Mouse (Mus musculus): ENCODE measurements around the gene Phf21a. TPM values are rescaled to one million over a fixed set of nuclear protein-coding genes. Genes with fewer than 3 reads are reported as not detected.

The Phf21a gene
- total RNA-seq, 1 experiment from 2014 or later, result 95.3 TPM

- DNase-seq, result no peak
These were observed 89.3 kb downstream of the Phf21a start for GRCm38 (mm10) chr2:92182146-92182756.

GRCm38 (mm10) chr2:92182981-92183501 lies 90.1 kb downstream of the Phf21a start:
- peak; percentile 63 for DNase-seq

GRCm38 (mm10) chr2:92183613-92184076 lies 90.7 kb downstream of the Phf21a start:
- DNase-seq, result peak; percentile 93

- DNase-seq, result peak; percentile 46
These were observed 91.4 kb downstream of the Phf21a start for GRCm38 (mm10) chr2:92184077-92184921.

GRCm38 (mm10) chr2:92185062-92185765 lies 92.3 kb downstream of the Phf21a start:
- DNase-seq, result peak; percentile 43

GRCm38 (mm10) chr2:92185766-92186450 lies 93.0 kb downstream of the Phf21a start:
- DNase-seq, result no peak

GRCm38 (mm10) chr2:92187061-92187460 lies 94.1 kb downstream of the Phf21a start:
- no peak for DNase-seq

GRCm38 (mm10) chr2:92188744-92189143 lies 95.8 kb downstream of the Phf21a start:
- no peak for DNase-seq

GRCm38 (mm10) chr2:92190960-92191359 lies 98.0 kb downstream of the Phf21a start:
- DNase-seq, result no peak

- no peak for DNase-seq
These were observed 99.1 kb downstream of the Phf21a start for GRCm38 (mm10) chr2:92191826-92192581.

- DNase-seq, result no peak
These were observed 105.2 kb downstream of the Phf21a start for GRCm38 (mm10) chr2:92198126-92198525.

- no peak for DNase-seq
These were observed 105.8 kb downstream of the Phf21a start for GRCm38 (mm10) chr2:92198747-92199146.

- no peak for DNase-seq
These were observed 106.8 kb downstream of the Phf21a start for GRCm38 (mm10) chr2:92199562-92200286.

GRCm38 (mm10) chr2:92202319-92203040 lies 109.6 kb downstream of the Phf21a start:
- no peak for DNase-seq

GRCm38 (mm10) chr2:92205010-92205639 lies 112.2 kb downstream of the Phf21a start:
- no peak for DNase-seq

- no peak for DNase-seq
These were observed 117.5 kb downstream of the Phf21a start for GRCm38 (mm10) chr2:92210409-92210808.

- no peak for DNase-seq
These were observed 128.5 kb downstream of the Phf21a start for GRCm38 (mm10) chr2:92221431-92221830.

- DNase-seq, result no peak
These were observed 132.7 kb downstream of the Phf21a start for GRCm38 (mm10) chr2:92225592-92225991.

GRCm38 (mm10) chr2:92229973-92230372 lies 137.1 kb downstream of the Phf21a start:
- no peak for DNase-seq

Data from adrenal gland, postnatal 25 days (tissue).